Mouse (Mus musculus): Measurements from ENCODE around the gene Ccser2.

DNA sequence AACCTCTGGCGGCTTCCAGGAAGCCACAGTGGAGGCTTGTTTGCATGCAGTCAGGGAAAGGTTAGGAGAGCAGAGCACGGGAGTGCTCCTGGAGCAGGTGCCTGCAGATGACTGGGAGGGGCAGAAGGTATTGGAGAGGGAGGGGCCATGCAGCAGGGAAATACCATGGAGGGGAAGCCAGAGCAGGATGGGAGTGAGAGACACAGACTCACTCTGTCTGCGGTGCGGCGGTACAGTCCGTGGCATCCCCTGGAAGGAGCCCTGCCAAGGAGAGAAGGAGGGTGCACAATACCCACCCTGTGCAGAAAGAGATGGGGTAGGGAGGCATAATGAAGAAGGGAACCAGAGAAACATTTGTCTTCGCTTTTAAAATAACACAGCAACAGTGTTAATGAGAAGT, 78.4 kb downstream of the Ccser2 start:
- no peak for TF ChIP-seq CTCF (IDR thresholded peaks at IDR 0.05 in 2 of 3, conservative IDR thresholded peaks at IDR 0.05 in 1 of 3; ENCODE audit: control insufficient read depth in 1 of 3, insufficient read depth in 1 of 3, low read depth in 2 of 3, low read length in 3 of 3, poor library complexity in 1 of 3, severe bottlenecking in 1 of 3)
- no peak for TF ChIP-seq POLR2A (IDR thresholded peaks at IDR 0.05; ENCODE audit: control insufficient read depth in 1 of 2, insufficient read depth in 1 of 2, low read depth in 1 of 2, low read length in 2 of 2, poor library complexity in 1 of 2)
- no peak for TF ChIP-seq POLR2AphosphoS2 (IDR thresholded peaks at IDR 0.05; ENCODE audit: low read length)
- no peak for TF ChIP-seq ZMIZ1 (IDR thresholded peaks at IDR 0.05; ENCODE audit: low read depth, low read length)
- TF ChIP-seq EP300 (IDR thresholded peaks at IDR 0.05; ENCODE audit: low read depth in 1 of 2, low read length in 2 of 2) = no peak
